Mouse (Mus musculus): Measurements from ENCODE around the gene Pax7.

DNA sequence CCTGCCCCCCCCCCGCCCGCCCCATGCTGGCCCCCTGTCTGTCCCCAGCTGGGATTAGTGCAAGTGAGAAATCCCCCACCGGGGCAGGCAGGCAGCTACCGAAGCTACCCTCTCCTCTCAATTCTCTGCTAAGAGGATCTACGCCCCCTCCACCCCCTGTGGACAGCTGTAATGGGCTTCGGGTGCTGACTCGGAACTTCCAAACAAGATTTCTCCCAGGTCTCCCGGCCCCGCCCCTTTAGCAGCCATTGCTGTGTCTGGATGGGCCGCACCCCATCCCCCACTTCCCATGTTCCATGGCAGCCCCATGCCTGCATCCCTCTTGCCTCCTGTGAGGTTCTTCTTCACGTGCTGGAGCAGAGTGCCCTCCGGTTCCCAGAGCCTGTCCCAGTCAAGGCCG, 76.4 kb downstream of the Pax7 start:
- TF ChIP-seq TAL1 (IDR thresholded peaks at IDR 0.05; ENCODE audit: low read length) (no peak), GATA1 (IDR thresholded peaks at IDR 0.05; ENCODE audit: low read length) (no peak)

Data from erythroblast, embryonic 14.5 days (primary cell).